Mouse (Mus musculus) forebrain, postnatal 0 days (tissue): ENCODE measurements at regions not wholly inside any gene's neighbourhood (a gene's known extent, or its start where the extent isn't known, plus 50 kb on each side); places are given as distances from the start of the nearest gene placed in this dataset.

ENCODE experiments used
- ATAC-seq: fragments of 200-750 bp; cut with Nextera tagmentation; 2 replicates; pipeline ENCODE4 v1.8.0; 2017; ENCODE audit warnings: mild to moderate bottlenecking, moderate library complexity
- DNase-seq: peaks from one replicate; pipeline ENCODE4 v3.0.0-alpha.2; 2015
- H3K27ac ChIP-seq: fragments of 300-500 bp; sonication (generic); 2 replicates; pipeline ENCODE4 v1.5.1; 2014; ENCODE audit warnings: low read depth, mild to moderate bottlenecking, antibody characterized with exemption, low read length, moderate library complexity, mixed read lengths
- H3K27me3 ChIP-seq: fragments of 300-500 bp; sonication (generic); 2 replicates; pipeline ENCODE4 v1.6.1; 2014; ENCODE audit warnings: mild to moderate bottlenecking, low read length, mixed read lengths; ENCODE audit not compliant: insufficient read depth
- H3K36me3 ChIP-seq: fragments of 300-500 bp; sonication (generic); 2 replicates; pipeline ENCODE4 v1.6.1; 2014; ENCODE audit warnings: mild to moderate bottlenecking, moderate library complexity; ENCODE audit not compliant: insufficient read depth
- H3K4me1 ChIP-seq: fragments of 300-500 bp; sonication (generic); 2 replicates; pipeline ENCODE4 v1.6.1; 2014; ENCODE audit warnings: antibody characterized with exemption; ENCODE audit not compliant: insufficient read depth
- H3K4me2 ChIP-seq: fragments of 300-500 bp; sonication (generic); 2 replicates; pipeline ENCODE4 v1.6.1; 2014; ENCODE audit warnings: low read depth, mild to moderate bottlenecking, moderate library complexity
- H3K4me3 ChIP-seq: fragments of 300-500 bp; sonication (generic); 2 replicates; pipeline ENCODE4 v1.5.1; 2014; ENCODE audit warnings: low read depth, low read length, mixed read lengths
- H3K9ac ChIP-seq: fragments of 300-500 bp; sonication (generic); 2 replicates; pipeline ENCODE4 v1.6.1; 2014; ENCODE audit warnings: mild to moderate bottlenecking
- H3K9me3 ChIP-seq: fragments of 300-500 bp; sonication (generic); 2 replicates; pipeline ENCODE4 v1.6.1; 2016; ENCODE audit warnings: low read length
- CTCF ChIP-seq: sonication (generic); IDR thresholded peaks from 2 replicates; pipeline ENCODE4 v1.5.1; 2016; ENCODE audit warnings: antibody characterized with exemption, control low read depth, low read depth
- WGBS: fragments of 180-500 bp; shearing (Covaris S2); extraction: QIAGEN DNeasy Blood & Tissue Kit; methylation state at CpG from one replicate; pipeline ENCODE4 v1.1.7; 2014; 5-methylcytosine and 5-hydroxymethylcytosine counted together

GRCm38 (mm10) chr3:81279266-81279665 is 243.1 kb downstream of the Pdgfc start:
- WGBS = 55% methylated on average over 2 of the region's 2 CpGs
- Histone ChIP-seq H3K9me3 (no peaks in the 10 kb centered on the region), H3K4me3 (no peak overlapping the region), H3K4me1 (no peaks in the 10 kb centered on the region), H3K4me2 (no peak overlapping the region), H3K36me3 (no peaks in the 10 kb centered on the region), H3K9ac (no peak overlapping the region), H3K27ac (no peak overlapping the region), H3K27me3 (no peaks in the 10 kb centered on the region)
- ATAC-seq (no peak), DNase-seq (no peak)
- TF ChIP-seq CTCF = no peak

- no peak overlapping the region for H3K9ac ChIP-seq
- DNase-seq (no peak), ATAC-seq (no peak)
- H3K9me3 ChIP-seq = no peaks in the 10 kb centered on the region
- H3K4me1 ChIP-seq = no peaks in the 10 kb centered on the region
- no peaks in the 10 kb centered on the region for H3K36me3 ChIP-seq
- 94% methylated on average over 2 of the region's 2 CpGs for WGBS
- H3K27me3 ChIP-seq = no peaks in the 10 kb centered on the region
- no peak for TF ChIP-seq CTCF
- no peak overlapping the region for H3K27ac ChIP-seq
- H3K4me2 ChIP-seq = no peak overlapping the region
- no peak overlapping the region for H3K4me3 ChIP-seq
Observed at GRCm38 (mm10) chr3:81289762-81290161, 253.5 kb downstream of the Pdgfc start.

- Histone ChIP-seq H3K9me3 (no peaks in the 10 kb centered on the region), H3K4me1 (no peaks in the 10 kb centered on the region), H3K9ac (no peak overlapping the region), H3K27ac (no peak overlapping the region), H3K4me3 (no peak overlapping the region), H3K36me3 (no peaks in the 10 kb centered on the region), H3K4me2 (no peak overlapping the region), H3K27me3 (no peaks in the 10 kb centered on the region)
- ATAC-seq (no peak), DNase-seq (no peak)
- 56% methylated on average over 2 of the region's 2 CpGs for WGBS
- no peak for TF ChIP-seq CTCF
Observed at GRCm38 (mm10) chr3:81292404-81292803, 256.2 kb downstream of the Pdgfc start.

DNA sequence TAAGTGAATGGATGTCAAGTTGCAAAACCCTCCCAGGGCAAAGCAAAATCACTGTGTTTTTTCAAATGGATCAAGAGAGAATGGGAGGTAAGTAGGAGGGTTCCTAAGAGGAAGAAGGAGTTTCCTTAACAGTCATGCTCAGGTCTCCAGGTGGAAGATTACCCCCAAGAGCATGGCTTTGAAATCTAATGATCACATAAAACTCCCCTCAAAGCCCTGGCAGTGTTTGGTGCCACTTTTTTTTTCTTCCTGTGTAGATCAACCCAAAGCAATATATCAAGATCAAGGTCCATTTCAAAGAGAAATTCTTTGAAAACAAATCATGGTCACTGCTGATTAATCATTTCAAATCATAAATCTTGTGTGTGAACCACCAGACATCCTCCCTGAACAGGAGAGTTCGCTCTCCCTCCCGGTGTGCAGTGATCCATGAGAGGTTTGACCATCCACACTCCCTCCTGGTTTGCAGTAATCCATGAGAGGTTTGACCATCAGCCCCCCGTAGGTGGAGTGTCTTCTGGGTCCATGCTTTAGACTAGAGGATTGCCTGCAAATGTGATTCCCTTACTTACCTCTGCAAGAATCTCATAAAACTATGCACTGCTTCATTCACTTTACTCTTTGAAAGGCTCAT is 257.1 kb downstream of the Pdgfc start:
- Histone ChIP-seq H3K36me3 (no peaks in the 10 kb centered on the region), H3K9me3 (no peaks in the 10 kb centered on the region), H3K27ac (no peak overlapping the region), H3K9ac (no peak overlapping the region), H3K4me2 (no peak overlapping the region), H3K4me1 (no peaks in the 10 kb centered on the region), H3K27me3 (no peaks in the 10 kb centered on the region), H3K4me3 (no peak overlapping the region)
- DNase-seq = no peak
- ATAC-seq = no peak
- 86% methylated on average over 3 of the region's 3 CpGs for WGBS
- no peak for TF ChIP-seq CTCF

DNA sequence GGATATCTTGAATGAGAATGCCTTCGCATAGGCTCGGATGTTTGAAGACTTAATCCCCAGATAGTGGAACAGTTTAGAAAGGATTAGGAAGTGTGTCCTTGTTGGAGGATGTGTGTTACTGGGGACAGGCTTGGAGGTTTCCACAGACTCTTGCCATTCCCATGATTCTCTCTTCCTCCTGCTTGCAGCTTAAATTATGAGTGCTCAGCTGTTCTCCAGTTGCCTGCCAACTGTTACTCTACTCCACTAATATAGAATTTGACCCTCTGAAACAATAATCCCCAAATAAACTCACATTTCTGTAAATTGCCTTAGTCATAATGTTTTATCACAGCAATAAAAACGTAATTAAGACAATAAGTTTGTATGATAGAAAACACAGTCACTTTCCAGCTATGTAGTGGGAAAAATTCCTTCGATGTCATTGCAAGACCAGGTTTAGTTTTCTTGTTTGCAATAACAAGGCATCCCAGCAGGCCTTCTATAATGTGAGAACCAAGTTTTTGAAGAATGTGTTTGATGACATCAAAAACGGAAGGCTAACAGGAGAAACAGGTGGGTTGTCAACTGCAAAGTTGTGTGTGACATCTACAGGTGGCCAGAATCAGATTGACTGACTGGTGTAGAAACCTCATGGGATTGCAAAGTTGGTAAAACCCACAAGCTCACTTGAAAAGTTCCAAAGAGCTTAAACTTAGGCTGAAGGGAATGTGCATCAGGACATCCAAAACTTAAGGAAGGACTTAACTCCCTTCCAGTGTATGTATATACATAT is 268.0 kb downstream of the Pdgfc start:
- ATAC-seq = no peak
- Histone ChIP-seq H3K27ac (no peak overlapping the region), H3K9ac (no peak overlapping the region), H3K4me2 (no peak overlapping the region), H3K27me3 (no peaks in the 10 kb centered on the region), H3K4me1 (no peaks in the 10 kb centered on the region), H3K36me3 (no peaks in the 10 kb centered on the region), H3K9me3 (no peaks in the 10 kb centered on the region), H3K4me3 (no peak overlapping the region)
- WGBS = 88% methylated on average over 5 of the region's 5 CpGs
- no peak for TF ChIP-seq CTCF
- no peak for DNase-seq

DNA sequence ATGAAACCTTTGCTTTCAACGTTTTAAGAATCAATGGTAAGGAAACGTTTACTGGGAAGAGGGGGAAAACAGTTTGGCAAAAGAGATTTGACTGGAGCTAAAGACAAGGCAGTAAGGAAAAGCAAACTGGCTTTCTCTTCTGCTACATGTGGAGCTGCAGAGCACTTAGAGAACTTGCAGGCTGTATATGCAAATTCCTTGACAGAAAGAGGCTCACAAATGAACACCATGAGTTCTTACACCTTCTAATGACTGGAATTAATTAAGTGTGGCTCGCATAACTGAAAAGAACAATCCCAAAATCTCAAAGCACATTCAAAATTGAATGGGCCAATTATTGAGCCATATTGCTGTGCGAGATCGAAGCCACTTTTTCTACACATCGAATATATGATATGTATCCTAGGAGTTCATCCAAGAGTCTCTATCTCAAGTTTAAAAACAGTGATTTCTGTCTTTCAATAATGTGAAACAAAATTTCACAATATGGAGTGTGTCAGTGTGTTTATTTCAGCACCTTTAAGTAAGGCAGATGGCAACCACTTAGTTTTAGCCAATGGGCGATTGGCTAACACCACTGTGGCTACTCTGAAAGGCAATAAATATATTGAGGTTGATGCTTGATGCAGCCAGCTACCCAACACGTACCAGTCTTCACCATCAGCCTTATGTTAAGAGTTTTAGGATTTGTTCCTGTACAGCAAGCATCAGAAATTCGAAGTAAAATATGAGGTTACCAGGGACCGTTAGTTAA is 269.4 kb downstream of the Pdgfc start:
- 48% methylated on average over 10 of the region's 10 CpGs for WGBS
- no peak overlapping the region for H3K27ac ChIP-seq
- no peaks in the 10 kb centered on the region for H3K36me3 ChIP-seq
- H3K4me2 ChIP-seq = no peak overlapping the region
- no peak overlapping the region for H3K4me3 ChIP-seq
- H3K27me3 ChIP-seq = no peaks in the 10 kb centered on the region
- no peak for ATAC-seq
- DNase-seq = no peak
- H3K9me3 ChIP-seq = no peaks in the 10 kb centered on the region
- TF ChIP-seq CTCF = no peak
- H3K4me1 ChIP-seq = no peaks in the 10 kb centered on the region
- H3K9ac ChIP-seq = no peak overlapping the region

DNA sequence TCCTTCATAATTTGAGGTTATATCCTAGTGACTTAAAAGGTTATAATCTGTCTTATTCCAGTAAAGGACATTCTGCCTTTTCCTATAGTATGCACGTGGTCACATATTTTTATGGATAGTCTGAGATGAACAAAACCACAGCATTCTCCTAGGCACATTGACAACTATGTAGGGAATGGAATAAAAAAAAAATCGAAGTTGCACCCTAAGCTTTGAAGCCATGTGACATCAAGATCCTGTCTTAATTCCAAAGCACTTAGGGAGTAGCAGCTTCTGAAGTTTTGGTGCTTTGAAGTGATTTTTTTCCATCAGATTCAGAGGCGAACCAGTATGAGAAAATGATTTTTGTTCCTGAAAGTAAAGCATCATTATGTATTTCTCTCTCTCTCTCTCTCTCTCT is 290.6 kb downstream of the Pdgfc start:
- no peak for DNase-seq
- Histone ChIP-seq H3K27me3 (no peaks in the 10 kb centered on the region), H3K4me3 (no peak overlapping the region), H3K9ac (no peak overlapping the region), H3K4me1 (no peaks in the 10 kb centered on the region), H3K36me3 (no peaks in the 10 kb centered on the region), H3K27ac (no peak overlapping the region), H3K9me3 (no peaks in the 10 kb centered on the region), H3K4me2 (no peak overlapping the region)
- no peak for ATAC-seq
- TF ChIP-seq CTCF = no peak
- 74% methylated on average over 3 of the region's 3 CpGs for WGBS
